Mouse (Mus musculus) forebrain, postnatal 0 days (tissue): ENCODE data around the gene Fbxw16. TPM values are rescaled to one million over a fixed set of nuclear protein-coding genes. Genes with fewer than 3 reads are reported as not detected.
"Not testable (repeated sequence)": the region's sequence is repeated elsewhere in the genome, so short reads cannot be mapped to it uniquely, and the experiment has no call there.

ENCODE experiments used
- ATAC-seq: fragments of 200-750 bp; cut with Nextera tagmentation; 2 replicates; pipeline ENCODE4 v1.8.0; 2017; ENCODE audit warnings: mild to moderate bottlenecking, moderate library complexity
- DNase-seq: peaks from one replicate; pipeline ENCODE4 v3.0.0-alpha.2; 2015
- H3K27ac ChIP-seq: fragments of 300-500 bp; sonication (generic); 2 replicates; pipeline ENCODE4 v1.5.1; 2014; ENCODE audit warnings: low read depth, mild to moderate bottlenecking, antibody characterized with exemption, low read length, moderate library complexity, mixed read lengths
- H3K27me3 ChIP-seq: fragments of 300-500 bp; sonication (generic); 2 replicates; pipeline ENCODE4 v1.6.1; 2014; ENCODE audit warnings: mild to moderate bottlenecking, low read length, mixed read lengths; ENCODE audit not compliant: insufficient read depth
- H3K36me3 ChIP-seq: fragments of 300-500 bp; sonication (generic); 2 replicates; pipeline ENCODE4 v1.6.1; 2014; ENCODE audit warnings: mild to moderate bottlenecking, moderate library complexity; ENCODE audit not compliant: insufficient read depth
- H3K4me1 ChIP-seq: fragments of 300-500 bp; sonication (generic); 2 replicates; pipeline ENCODE4 v1.6.1; 2014; ENCODE audit warnings: antibody characterized with exemption; ENCODE audit not compliant: insufficient read depth
- H3K4me2 ChIP-seq: fragments of 300-500 bp; sonication (generic); 2 replicates; pipeline ENCODE4 v1.6.1; 2014; ENCODE audit warnings: low read depth, mild to moderate bottlenecking, moderate library complexity
- H3K4me3 ChIP-seq: fragments of 300-500 bp; sonication (generic); 2 replicates; pipeline ENCODE4 v1.5.1; 2014; ENCODE audit warnings: low read depth, low read length, mixed read lengths
- H3K9ac ChIP-seq: fragments of 300-500 bp; sonication (generic); 2 replicates; pipeline ENCODE4 v1.6.1; 2014; ENCODE audit warnings: mild to moderate bottlenecking
- H3K9me3 ChIP-seq: fragments of 300-500 bp; sonication (generic); 2 replicates; pipeline ENCODE4 v1.6.1; 2016; ENCODE audit warnings: low read length
- CTCF ChIP-seq: sonication (generic); IDR thresholded peaks from 2 replicates; pipeline ENCODE4 v1.5.1; 2016; ENCODE audit warnings: antibody characterized with exemption, control low read depth, low read depth
- WGBS: fragments of 180-500 bp; shearing (Covaris S2); extraction: QIAGEN DNeasy Blood & Tissue Kit; methylation state at CpG from one replicate; pipeline ENCODE4 v1.1.7; 2014; 5-methylcytosine and 5-hydroxymethylcytosine counted together
- polyA plus RNA-seq: library from polyadenylated mRNA; unstranded; fragments of >200 nt; fragmentation: Nextera tagmentation; extraction: Ambion mirVana; gene quantifications from 2 replicates; pipeline ENCODE4 v1.2.1, GENCODE M21; 2015
- total RNA-seq: library from RNA; depleted of rRNA; stranded (reverse); fragments of >200 nt; gene quantifications from 2 replicates; pipeline ENCODE4 v1.2.3, GENCODE M21; 2014; rRNA removed

Gene Fbxw16
- total RNA-seq (not detected in 2 replicates), polyA plus RNA-seq (not detected in 2 replicates)

- H3K27ac ChIP-seq, result no peak within 1 kb of the TSS
- no peak for TF ChIP-seq CTCF
- H3K27me3 ChIP-seq, result no peaks in the 10 kb centered on the region
- ATAC-seq (no peak), DNase-seq (no peak)
- no peaks in the 10 kb centered on the region for H3K4me1 ChIP-seq
- no peak within 1 kb of the TSS for H3K4me2 ChIP-seq
- H3K4me3 ChIP-seq, result no peak within 1 kb of the TSS
- no peaks in the 10 kb centered on the region for H3K9me3 ChIP-seq
- no peaks in the 10 kb centered on the region for H3K36me3 ChIP-seq
- H3K9ac ChIP-seq, result no peak within 1 kb of the TSS
Measured at GRCm38 (mm10) chr9:109449040-109449439, at the start of gene Fbxw16. TSS of gene Fbxw16 (minus strand) at chr9:109449140.

- H3K9me3 ChIP-seq, ATAC-seq, H3K4me3 ChIP-seq, H3K9ac ChIP-seq, H3K27ac ChIP-seq, H3K36me3 ChIP-seq, H3K4me2 ChIP-seq, H3K27me3 ChIP-seq, H3K4me1 ChIP-seq, DNase-seq: not testable (repeated sequence)
- 60% methylated on average over 1 of the region's 1 CpGs for whole genome bisulfite sequencing
Measured at GRCm38 (mm10) chr9:109495775-109496174, 46.8 kb upstream of the Fbxw16 start, which contains the start of gene Fbxw19. TSS of gene Fbxw19 (minus strand) at chr9:109495875.

- no peak for TF ChIP-seq CTCF
- ATAC-seq (no peak), DNase-seq (no peak)
- Histone ChIP-seq H3K27me3 (no peaks in the 10 kb centered on the region), H3K27ac (no peak overlapping the region), H3K9me3 (no peaks in the 10 kb centered on the region), H3K36me3 (no peaks in the 10 kb centered on the region), H3K4me1 (no peaks in the 10 kb centered on the region), H3K4me2 (no peak overlapping the region), H3K4me3 (no peak overlapping the region), H3K9ac (no peak overlapping the region)
- 87% methylated on average over 1 of the region's 1 CpGs for WGBS
Measured at GRCm38 (mm10) chr9:109432956-109433355, 16.0 kb downstream of the Fbxw16 start.

GRCm38 (mm10) chr9:109404196-109404595 lies 44.7 kb downstream of the Fbxw16 start, which contains the start of gene Fbxw22:
TSS of gene Fbxw22 (minus strand) at chr9:109404296.
- not testable (repeated sequence) for H3K36me3 ChIP-seq
- 79% methylated on average over 4 of the region's 4 CpGs for WGBS

More at GRCm38 (mm10) chr9:109404196-109404595, 44.7 kb downstream of the Fbxw16 start, which contains the start of gene Fbxw22:
- DNase-seq, H3K4me2 ChIP-seq, H3K9ac ChIP-seq, H3K27ac ChIP-seq, H3K4me1 ChIP-seq, H3K9me3 ChIP-seq, H3K4me3 ChIP-seq, H3K27me3 ChIP-seq, ATAC-seq: not testable (repeated sequence)

Other genes with a start within 250 kb of the Fbxw16 start
- gene Fbxw20, start 214.4 kb downstream of the Fbxw16 start, total RNA-seq, result not detected in 2 replicates
- gene Fbxw20, start 214.4 kb downstream of the Fbxw16 start, polyA plus RNA-seq, result not detected in 2 replicates
- gene Fbxw14, start 161.5 kb downstream of the Fbxw16 start, total RNA-seq, result not detected in 2 replicates
- gene Fbxw14, start 161.5 kb downstream of the Fbxw16 start, polyA plus RNA-seq, result not detected in 2 replicates
- not detected in 2 replicates for gene Fbxw28, start 109.5 kb downstream of the Fbxw16 start, total RNA-seq
- gene Fbxw28, start 109.5 kb downstream of the Fbxw16 start, polyA plus RNA-seq, result not detected in 2 replicates
- gene Fbxw22, start 44.8 kb downstream of the Fbxw16 start, total RNA-seq, result not detected in 2 replicates
- not detected in 2 replicates for gene Fbxw22, start 44.8 kb downstream of the Fbxw16 start, polyA plus RNA-seq
- not detected in 2 replicates for gene Fbxw19, start 46.7 kb upstream of the Fbxw16 start, total RNA-seq
- gene Fbxw19, start 46.7 kb upstream of the Fbxw16 start, polyA plus RNA-seq, result not detected in 2 replicates
- gene Fbxw15, start 119.1 kb upstream of the Fbxw16 start, total RNA-seq, result 0.71 TPM in 1 of 2 replicates, not detected in the other
- not detected in 2 replicates for gene Fbxw15, start 119.1 kb upstream of the Fbxw16 start, polyA plus RNA-seq
- gene Fbxw24, start 176.9 kb upstream of the Fbxw16 start, total RNA-seq, result 0.19 TPM in 1 of 2 replicates, not detected in the other
- gene Fbxw24, start 176.9 kb upstream of the Fbxw16 start, polyA plus RNA-seq, result not detected in 2 replicates
- not detected in 2 replicates for gene Fbxw25, start 215.5 kb upstream of the Fbxw16 start, total RNA-seq
- gene Fbxw25, start 215.5 kb upstream of the Fbxw16 start, polyA plus RNA-seq, result not detected in 2 replicates